Mouse (Mus musculus): ENCODE measurements around the gene Prkn. TPM values are rescaled to one million over a fixed set of nuclear protein-coding genes. Genes with fewer than 3 reads are reported as not detected.

Prkn gene
- total and polyA plus RNA-seq, 3 experiments = 0.39 to 0.50 TPM; not detected in 1

- H3K36me3 ChIP-seq (ENCODE audit: control insufficient read depth in 1 of 2, insufficient read depth in 2 of 2, low read length in 2 of 2) = no peaks in the 10 kb centered on the region
- no peaks in the 10 kb centered on the region for H3K27me3 ChIP-seq (ENCODE audit: control insufficient read depth in 1 of 2, insufficient read depth in 2 of 2, low read length in 2 of 2)
- H3K27ac ChIP-seq (ENCODE audit: control insufficient read depth, low read depth, low read length) = no peak overlapping the region
- no peak for DNase-seq (ENCODE audit: low read depth, low spot score)
- no peaks in the 10 kb centered on the region for H3K9me3 ChIP-seq (replicated peaks; ENCODE audit: insufficient read depth, low read length)
- no peak overlapping the region for H3K4me3 ChIP-seq (ENCODE audit: control insufficient read depth in 1 of 2, insufficient read depth in 1 of 2, low read depth in 2 of 2, low read length in 2 of 2)
- H3K79me2 ChIP-seq (ENCODE audit: control insufficient read depth, insufficient read depth, low read length, poor library complexity) = no peaks in the 10 kb centered on the region
- H3K9ac ChIP-seq (ENCODE audit: control insufficient read depth, low read depth, low read length, poor library complexity, severe bottlenecking) = no peak overlapping the region
- TF ChIP-seq KAT2A (conservative IDR thresholded peaks at IDR 0.05; ENCODE audit: low read depth, low read length) (no peak), UBTF (IDR thresholded peaks at IDR 0.05; ENCODE audit: borderline replicate concordance, insufficient read depth, low read depth, low read length) (no peak), GATA1 (IDR thresholded peaks at IDR 0.05; ENCODE audit: low read depth, low read length) (no peak), MXI1 (IDR thresholded peaks at IDR 0.05; ENCODE audit: low read depth, low read length) (no peak), MYC (IDR thresholded peaks at IDR 0.05; ENCODE audit: low read depth, low read length) (no peak), NELFE (IDR thresholded peaks at IDR 0.05; ENCODE audit: low read depth, low read length) (no peak), MEF2A (IDR thresholded peaks at IDR 0.05; ENCODE audit: extremely low read depth, insufficient replicate concordance, low read depth, low read length, poor library complexity, severe bottlenecking) (no peak), CHD1 (IDR thresholded peaks at IDR 0.05; ENCODE audit: low read depth, low read length) (no peak), HCFC1 (IDR thresholded peaks at IDR 0.05; ENCODE audit: low read depth, low read length) (no peak), EP300 (IDR thresholded peaks at IDR 0.05; ENCODE audit: low read depth in 1 of 2, low read length in 2 of 2) (no peak), E2F4 (IDR thresholded peaks at IDR 0.05; ENCODE audit: borderline replicate concordance, low read depth, low read length) (no peak)
- no peaks in the 10 kb centered on the region for H3K4me1 ChIP-seq (ENCODE audit: control insufficient read depth in 1 of 2, insufficient read depth in 2 of 2, low read length in 2 of 2)
Measured at GRCm38 (mm10) chr17:11161436-11161835, 321.3 kb downstream of the Prkn start.

- TF ChIP-seq CHD2 (IDR thresholded peaks at IDR 0.05; ENCODE audit: low read length) = no peak
- TF ChIP-seq RAD21 (IDR thresholded peaks at IDR 0.05; ENCODE audit: low read depth, low read length) = no peak
- TF ChIP-seq SMC3 (IDR thresholded peaks at IDR 0.05; ENCODE audit: low read depth, low read length) = no peak
- TF ChIP-seq TBP (IDR thresholded peaks at IDR 0.05; ENCODE audit: low read depth, low read length) = no peak
- TF ChIP-seq GATA1 (IDR thresholded peaks at IDR 0.05; ENCODE audit: low read depth, low read length) = no peak
- no peak for TF ChIP-seq TCF12 (IDR thresholded peaks at IDR 0.05; ENCODE audit: low read depth, low read length)
- TF ChIP-seq MEF2A (IDR thresholded peaks at IDR 0.05; ENCODE audit: extremely low read depth, insufficient replicate concordance, low read depth, low read length, poor library complexity, severe bottlenecking) = no peak
- no peak for TF ChIP-seq ZMIZ1 (IDR thresholded peaks at IDR 0.05; ENCODE audit: low read depth, low read length)
- no peak for TF ChIP-seq MAFK (IDR thresholded peaks at IDR 0.05; ENCODE audit: borderline replicate concordance, low read depth, low read length)
- no peak for TF ChIP-seq JUND (IDR thresholded peaks at IDR 0.05; ENCODE audit: low read depth, low read length)
- TF ChIP-seq NELFE (IDR thresholded peaks at IDR 0.05; ENCODE audit: low read depth, low read length) = no peak
- no peak for TF ChIP-seq USF1 (IDR thresholded peaks at IDR 0.05; ENCODE audit: low read depth, low read length)
- no peak for TF ChIP-seq CTCF (IDR thresholded peaks at IDR 0.05 in 2 of 3, conservative IDR thresholded peaks at IDR 0.05 in 1 of 3; ENCODE audit: control insufficient read depth in 1 of 3, insufficient read depth in 1 of 3, low read depth in 2 of 3, low read length in 3 of 3, poor library complexity in 1 of 3, severe bottlenecking in 1 of 3)
- TF ChIP-seq MAX (IDR thresholded peaks at IDR 0.05; ENCODE audit: low read length) = no peak
- Histone ChIP-seq H3K9me3 (replicated peaks; ENCODE audit: insufficient read depth, low read length) (no peaks in the 10 kb centered on the region), H3K36me3 (ENCODE audit: control insufficient read depth in 1 of 2, insufficient read depth in 2 of 2, low read length in 2 of 2) (no peaks in the 10 kb centered on the region), H3K27me3 (ENCODE audit: control insufficient read depth in 1 of 2, insufficient read depth in 2 of 2, low read length in 2 of 2) (no peaks in the 10 kb centered on the region), H3K27ac (ENCODE audit: control insufficient read depth, low read depth, low read length) (no peak overlapping the region), H3K4me1 (ENCODE audit: control insufficient read depth in 1 of 2, insufficient read depth in 2 of 2, low read length in 2 of 2) (no peaks in the 10 kb centered on the region), H3K9ac (ENCODE audit: control insufficient read depth, low read depth, low read length, poor library complexity, severe bottlenecking) (no peak overlapping the region), H3K79me2 (ENCODE audit: control insufficient read depth, insufficient read depth, low read length, poor library complexity) (no peaks in the 10 kb centered on the region), H3K4me3 (ENCODE audit: control insufficient read depth in 1 of 2, insufficient read depth in 1 of 2, low read depth in 2 of 2, low read length in 2 of 2) (no peak overlapping the region)
- no peak for DNase-seq (ENCODE audit: low read depth, low spot score)
Measured at GRCm38 (mm10) chr17:11162770-11163169, 322.6 kb downstream of the Prkn start.

All from MEL (cell line).